Mouse (Mus musculus) Patski (cell line): Measurements from ENCODE around the gene Myo3a. TPM values are rescaled to one million over a fixed set of nuclear protein-coding genes. Genes with fewer than 3 reads are reported as not detected.
"Not testable (repeated sequence)": the region's sequence is repeated elsewhere in the genome, so short reads cannot be mapped to it uniquely, and the experiment has no call there.

Source experiments
- ATAC-seq: fragments of 100-300 bp; one replicate; pipeline ENCODE4 v1.8.0; 2021
- CTCF ChIA-PET: fragments of 350-600 bp; sonication (Branson Sonifier 250); formaldehyde crosslinking; loops from one replicate; lab custom pipeline; 2022; ENCODE audit warnings: inconsistent platforms; lab: Charles Lee
- POLR2A ChIA-PET: fragments of 350-600 bp; sonication (Branson Sonifier 250); formaldehyde crosslinking; loops from one replicate; lab custom pipeline; 2022; ENCODE audit warnings: antibody characterized with exemption, inconsistent platforms; lab: Charles Lee
- DNase-seq: peaks from one replicate; pipeline ENCODE4 v3.0.0-alpha.2; 2011; ENCODE audit warnings: low read depth, low spot score
- H3K27me3 ChIP-seq: fragments of 371-371 bp; one replicate; pipeline ENCODE4 v1.5.1; 2021
- CTCF ChIP-seq: fragments of 100-300 bp; IDR thresholded peaks from one replicate; pipeline ENCODE4 v1.5.1; 2021
- in situ Hi-C: fragments of 300-500 bp; cut with MboI; formaldehyde crosslinking; loops from 3 replicates; pipeline ENCODE4 v1.11.1; 2018; ENCODE audit warnings: low pct_unique_long_range_greater_than_20kb, mixed read lengths
- polyA plus RNA-seq: library from polyadenylated mRNA; unstranded; gene quantifications from one replicate; pipeline ENCODE4 v1.2.3, GENCODE M21; 2021

The Myo3a gene
- not detected for polyA plus RNA-seq

- POLR2A ChIA-PET = no interaction called here
- DNase-seq (no peak), ATAC-seq (no peak)
- CTCF ChIA-PET = no interaction called here
- in situ Hi-C loops = no loop called here
- no peaks in the 10 kb centered on the region for H3K27me3 ChIP-seq
- TF ChIP-seq CTCF = no peak
Measured at GRCm38 (mm10) chr2:22227308-22227707, at the start of gene Myo3a. Myo3a (plus strand) TSS chr2:22227503.

- DNase-seq (no peak), ATAC-seq (no peak)
- TF ChIP-seq CTCF = no peak
- ChIA-PET POLR2A (no interaction called here), CTCF (no interaction called here)
- in situ Hi-C loops = no loop called here
- H3K27me3 ChIP-seq = no peaks in the 10 kb centered on the region
Measured at GRCm38 (mm10) chr2:22250462-22250861, 23.2 kb downstream of the Myo3a start.

- H3K27me3 ChIP-seq = no peaks in the 10 kb centered on the region
- ATAC-seq (no peak), DNase-seq (no peak)
- no peak for TF ChIP-seq CTCF
- in situ Hi-C loops = no loop called here
- ChIA-PET CTCF (interaction anchor here (1.1 kb wide), 1 partner anchor 14 kb away, joined by 3 read pairs; no protein-coding TSS in a partner anchor), POLR2A (no interaction called here)
Measured at GRCm38 (mm10) chr2:22251045-22251444, 23.7 kb downstream of the Myo3a start.

DNA sequence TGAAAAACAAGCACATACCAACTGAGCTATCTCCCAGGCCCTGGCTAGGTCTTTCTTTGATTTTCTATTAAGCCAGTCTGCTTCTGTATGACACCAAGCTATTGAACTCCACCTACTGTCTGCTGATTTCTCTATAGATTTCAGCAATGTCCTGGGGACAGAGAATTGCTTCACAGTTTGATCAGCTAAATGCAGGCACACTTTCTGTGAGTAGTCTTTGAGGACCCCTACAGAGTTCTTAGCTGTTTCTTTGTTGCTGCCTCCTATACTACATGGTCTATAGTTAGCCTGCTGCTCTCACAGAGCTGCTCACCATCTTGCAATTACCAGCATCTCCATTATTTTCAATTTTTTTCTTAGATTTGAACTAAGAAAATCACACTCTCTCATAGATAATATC lies 28.3 kb downstream of the Myo3a start:
- no peak for DNase-seq
- TF ChIP-seq CTCF = no peak
- in situ Hi-C loops = no loop called here
- POLR2A ChIA-PET = no interaction called here
- CTCF ChIA-PET = no interaction called here
- H3K27me3 ChIP-seq = no peaks in the 10 kb centered on the region
- ATAC-seq = no peak

GRCm38 (mm10) chr2:22271555-22271954 lies 44.3 kb downstream of the Myo3a start:
- ChIA-PET CTCF (no interaction called here), POLR2A (no interaction called here)
- no peak for TF ChIP-seq CTCF
- DNase-seq = no peak
- ATAC-seq = no peak
- H3K27me3 ChIP-seq = no peaks in the 10 kb centered on the region
- in situ Hi-C loops = no loop called here

DNA sequence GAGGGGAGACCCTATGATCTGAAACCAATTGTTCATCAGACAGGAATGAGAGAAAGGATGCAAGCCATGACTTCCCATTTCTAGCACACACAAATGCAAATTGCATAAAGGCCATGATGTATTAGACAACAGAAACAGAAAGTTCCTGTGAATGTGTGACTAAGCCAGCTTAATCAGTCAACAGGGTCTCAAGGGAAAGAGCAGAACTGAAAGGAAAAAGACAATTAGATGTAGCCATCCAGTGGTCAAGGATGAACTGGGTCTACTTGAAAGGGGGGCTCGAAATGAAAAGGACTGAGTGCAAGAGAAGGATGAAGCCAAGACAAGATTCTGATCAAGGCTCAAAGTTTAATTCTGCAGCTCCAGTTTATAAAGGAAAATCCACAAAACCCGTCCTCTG lies 58.1 kb downstream of the Myo3a start:
- H3K27me3 ChIP-seq = no peaks in the 10 kb centered on the region
- no peak for TF ChIP-seq CTCF
- ChIA-PET CTCF (no interaction called here), POLR2A (no interaction called here)
- ATAC-seq (no peak), DNase-seq (no peak)
- in situ Hi-C loops = no loop called here

DNA sequence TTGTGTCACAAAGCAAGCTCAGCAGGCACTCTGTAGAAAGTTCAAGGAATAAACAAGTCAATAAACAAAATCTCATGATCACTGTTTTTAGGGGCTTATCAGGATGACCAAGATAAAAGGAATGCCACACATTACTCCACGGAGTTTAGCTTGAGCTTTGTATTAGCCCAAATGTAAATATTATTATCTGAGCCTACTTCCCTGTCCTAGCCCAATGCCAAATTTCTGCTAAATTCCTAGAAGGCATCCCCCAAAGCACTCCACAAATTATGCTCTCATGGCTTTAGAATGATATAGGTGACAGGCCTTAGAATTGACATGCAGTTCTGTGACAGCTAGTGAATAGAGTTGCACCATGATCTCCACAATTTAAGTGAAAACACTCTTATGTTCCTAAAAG lies 58.5 kb downstream of the Myo3a start:
- no peaks in the 10 kb centered on the region for H3K27me3 ChIP-seq
- ChIA-PET POLR2A (no interaction called here), CTCF (no interaction called here)
- TF ChIP-seq CTCF = no peak
- in situ Hi-C loops = no loop called here
- DNase-seq (no peak), ATAC-seq (no peak)

DNA sequence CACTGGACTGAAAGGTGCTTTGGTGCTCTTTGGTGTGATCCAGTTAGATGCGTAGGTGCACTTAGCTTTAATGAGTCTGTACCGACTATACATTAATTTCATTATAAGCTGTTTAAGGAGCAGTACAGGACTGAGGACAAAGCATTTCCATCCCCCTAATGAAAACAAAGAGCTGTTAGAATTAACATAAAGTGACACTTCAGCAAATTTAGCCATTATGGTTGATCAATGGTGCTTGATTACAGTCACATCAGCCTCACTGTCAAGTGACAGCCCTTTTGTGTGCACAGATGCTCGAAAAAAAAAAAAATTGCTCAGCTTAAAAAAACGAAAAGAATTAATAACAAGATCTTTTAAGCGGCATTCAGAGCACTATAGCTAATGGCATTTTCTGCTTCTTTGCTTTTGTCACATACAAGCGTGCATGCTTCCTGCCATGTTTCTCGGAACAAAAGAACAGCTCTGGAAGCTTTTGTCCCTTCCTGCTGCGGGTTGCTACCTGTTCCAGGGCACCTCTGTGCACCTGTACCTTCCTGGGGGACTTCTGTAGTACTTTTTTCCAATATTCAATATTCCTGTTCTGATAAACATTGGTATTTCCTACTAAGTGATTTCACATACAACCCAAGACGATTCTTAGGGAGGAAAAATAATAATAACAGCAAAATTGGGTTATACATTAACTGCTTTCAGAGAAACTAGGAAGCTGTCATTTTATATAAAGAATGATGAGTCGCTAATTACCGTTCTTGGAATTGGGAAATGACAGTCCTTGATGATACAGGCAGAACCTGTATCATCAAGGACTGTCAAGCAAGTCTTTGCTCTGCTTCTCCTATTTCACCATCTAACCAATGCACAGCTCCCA lies 66.5 kb downstream of the Myo3a start:
- no peak for TF ChIP-seq CTCF
- no peak for DNase-seq
- ChIA-PET POLR2A (no interaction called here), CTCF (no interaction called here)
- in situ Hi-C loops = no loop called here
- ATAC-seq = no peak
- H3K27me3 ChIP-seq = no peaks in the 10 kb centered on the region

DNA sequence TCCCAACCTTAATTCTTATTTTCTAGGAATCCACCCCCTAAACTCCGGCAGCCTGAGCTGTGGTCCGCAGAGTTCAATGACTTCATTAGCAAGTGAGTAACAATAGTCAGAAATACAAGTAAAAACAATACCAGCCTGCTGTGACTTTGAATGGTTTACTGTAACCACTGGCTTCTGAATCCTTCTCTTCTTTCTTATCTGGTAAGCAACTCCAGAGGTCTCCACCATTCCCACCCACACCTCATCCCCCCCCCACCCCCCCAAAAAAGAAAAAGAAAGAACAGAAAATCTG lies 67.1 kb downstream of the Myo3a start:
- ATAC-seq (no peak), DNase-seq (no peak)
- no peaks in the 10 kb centered on the region for H3K27me3 ChIP-seq
- TF ChIP-seq CTCF = no peak
- in situ Hi-C loops = no loop called here
- ChIA-PET CTCF (no interaction called here), POLR2A (no interaction called here)

- in situ Hi-C loops = no loop called here
- TF ChIP-seq CTCF = no peak
- no peaks in the 10 kb centered on the region for H3K27me3 ChIP-seq
- ChIA-PET POLR2A (no interaction called here), CTCF (no interaction called here)
- ATAC-seq = no peak
- no peak for DNase-seq
Measured at GRCm38 (mm10) chr2:22297913-22298312, 70.6 kb downstream of the Myo3a start.

DNA sequence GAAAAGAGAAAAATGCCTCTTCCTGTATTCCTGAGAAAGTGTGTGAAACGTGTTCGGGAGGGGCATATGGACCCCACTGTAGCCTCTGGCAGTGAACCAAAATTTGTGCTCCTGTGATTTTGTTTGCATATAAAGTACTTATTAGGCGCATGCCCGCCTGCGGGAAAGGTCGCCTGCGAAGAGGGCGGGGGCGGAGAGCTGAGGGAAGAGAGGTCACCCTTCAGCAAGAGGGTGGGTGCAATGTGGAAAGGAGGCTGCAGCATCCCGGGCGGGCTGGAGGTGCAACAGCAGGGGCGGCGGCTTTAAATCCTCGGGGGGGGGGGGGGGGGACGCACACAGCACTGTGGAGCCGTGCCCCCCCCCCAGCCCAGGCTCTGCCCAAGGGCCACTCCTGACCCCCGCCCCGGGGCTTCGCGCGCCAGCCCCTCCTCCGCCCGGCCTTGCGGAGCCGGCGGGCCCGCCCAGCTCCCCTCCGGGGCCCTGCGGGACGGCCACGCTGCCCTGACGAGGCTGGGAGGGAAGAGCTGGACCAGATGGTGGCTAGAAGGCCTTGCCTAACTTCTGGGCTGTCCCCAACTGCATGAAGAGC lies 111.1 kb downstream of the Myo3a start:
- CTCF ChIA-PET = no interaction called here
- no peaks in the 10 kb centered on the region for H3K27me3 ChIP-seq
- in situ Hi-C loops = no loop called here
- DNase-seq (no peak), ATAC-seq (no peak)
- POLR2A ChIA-PET = no interaction called here
- no peak for TF ChIP-seq CTCF

DNA sequence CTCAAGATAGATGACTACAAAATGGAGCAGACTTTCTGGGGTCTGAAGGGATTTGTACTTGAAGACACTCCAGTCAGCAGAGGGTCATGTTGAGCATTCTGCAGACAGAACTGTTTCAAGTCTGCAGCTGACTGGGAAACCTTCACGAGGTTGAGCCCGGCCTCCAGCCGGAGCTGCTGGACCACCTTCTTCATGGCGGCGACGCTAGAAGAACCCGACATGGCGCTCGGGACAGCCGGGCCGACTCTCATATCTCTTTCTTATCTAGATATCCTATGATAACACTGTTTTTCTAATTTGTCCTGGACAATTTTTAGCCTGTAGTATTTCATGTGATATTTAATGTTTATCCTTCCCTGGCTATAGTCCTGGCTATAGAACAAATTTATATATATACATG lies 183.2 kb downstream of the Myo3a start:
- POLR2A ChIA-PET, DNase-seq, CTCF ChIA-PET, in situ Hi-C loops, ATAC-seq, H3K27me3 ChIP-seq: not testable (repeated sequence)
